Mouse (Mus musculus) heart, embryonic 16.5 days (tissue): ENCODE measurements around the gene Pgpep1l. TPM values are rescaled to one million over a fixed set of nuclear protein-coding genes. Genes with fewer than 3 reads are reported as not detected.

Source experiments
- ATAC-seq: fragments of 200-750 bp; cut with Nextera tagmentation; replicated peaks from 2 replicates; pipeline ENCODE4 v1.8.0; 2017; ENCODE audit warnings: moderate number of reproducible peaks; ENCODE audit not compliant: insufficient read depth, low FRiP score; ENCODE audit errors: extremely low read depth
- H3K27ac ChIP-seq: fragments of 300-500 bp; sonication (generic); 2 replicates; pipeline ENCODE4 v1.5.1; 2014; ENCODE audit warnings: mild to moderate bottlenecking, low read length, control low read depth, moderate library complexity
- H3K27me3 ChIP-seq: fragments of 300-500 bp; sonication (generic); 2 replicates; pipeline ENCODE4 v1.6.1; 2014; ENCODE audit warnings: low read length, mixed read lengths; ENCODE audit not compliant: control insufficient read depth, insufficient read depth
- H3K36me3 ChIP-seq: fragments of 300-500 bp; sonication (generic); 2 replicates; pipeline ENCODE4 v1.6.1; 2014; ENCODE audit not compliant: control insufficient read depth, insufficient read depth
- H3K4me1 ChIP-seq: fragments of 300-500 bp; sonication (generic); 2 replicates; pipeline ENCODE4 v1.6.1; 2014; ENCODE audit warnings: low read length, mixed read lengths; ENCODE audit not compliant: control insufficient read depth, insufficient read depth
- H3K4me2 ChIP-seq: fragments of 300-500 bp; sonication (generic); 2 replicates; pipeline ENCODE4 v1.6.1; 2014; ENCODE audit warnings: low read depth, mild to moderate bottlenecking, control low read depth, low read length
- H3K4me3 ChIP-seq: fragments of 300-500 bp; sonication (generic); 2 replicates; pipeline ENCODE4 v1.5.1; 2014; ENCODE audit warnings: mild to moderate bottlenecking, control low read depth, low read length
- H3K9ac ChIP-seq: fragments of 300-500 bp; sonication (generic); 2 replicates; pipeline ENCODE4 v1.6.1; 2014; ENCODE audit warnings: low read length, control low read depth
- H3K9me3 ChIP-seq: fragments of 300-500 bp; sonication (generic); replicated peaks from 2 replicates; pipeline ENCODE4 v1.6.1; 2016; ENCODE audit warnings: low read length; ENCODE audit not compliant: control insufficient read depth
- WGBS: fragments of 180-500 bp; shearing (Covaris S2); extraction: QIAGEN DNeasy Blood & Tissue Kit; methylation state at CpG from one replicate; pipeline ENCODE4 v1.1.7; 2014; 5-methylcytosine and 5-hydroxymethylcytosine counted together
- polyA plus RNA-seq: library from polyadenylated mRNA; unstranded; fragments of >200 nt; fragmentation: Nextera tagmentation; extraction: Ambion mirVana; gene quantifications from 2 replicates; pipeline ENCODE4 v1.2.1, GENCODE M21; 2015

Pgpep1l gene
- polyA plus RNA-seq, 1 experiment from 2014 or later: 0.71 TPM

DNA sequence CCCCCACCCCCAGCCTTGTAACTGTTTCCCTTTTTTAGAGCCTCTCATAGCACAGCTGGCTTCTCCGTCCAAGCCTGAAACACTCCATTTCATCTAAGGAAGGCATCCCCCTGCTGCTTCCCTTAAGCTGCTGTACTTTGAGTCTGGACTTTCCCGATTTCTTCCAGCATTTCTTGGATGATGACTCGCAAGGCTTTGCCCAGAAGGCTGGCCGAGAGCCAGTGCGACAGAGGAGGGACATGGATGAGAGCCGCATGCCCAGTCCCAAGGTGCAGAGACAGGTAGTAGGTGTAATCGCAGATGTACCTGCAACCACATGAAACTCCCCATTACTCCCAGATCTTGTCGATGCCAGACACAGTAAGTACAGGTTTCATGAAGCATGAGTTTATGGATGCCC lies 27.2 kb downstream of the Pgpep1l start:
- WGBS: 79% methylated on average over 8 of the region's 8 CpGs
- Histone ChIP-seq H3K4me1 (peaks cover 15% of the 10 kb centered on the region), H3K9me3 (no peaks in the 10 kb centered on the region), H3K27ac (no peak overlapping the region), H3K4me2 (no peak overlapping the region), H3K27me3 (no peaks in the 10 kb centered on the region), H3K36me3 (no peaks in the 10 kb centered on the region), H3K9ac (no peak overlapping the region), H3K4me3 (no peak overlapping the region)
- no peak for ATAC-seq

DNA sequence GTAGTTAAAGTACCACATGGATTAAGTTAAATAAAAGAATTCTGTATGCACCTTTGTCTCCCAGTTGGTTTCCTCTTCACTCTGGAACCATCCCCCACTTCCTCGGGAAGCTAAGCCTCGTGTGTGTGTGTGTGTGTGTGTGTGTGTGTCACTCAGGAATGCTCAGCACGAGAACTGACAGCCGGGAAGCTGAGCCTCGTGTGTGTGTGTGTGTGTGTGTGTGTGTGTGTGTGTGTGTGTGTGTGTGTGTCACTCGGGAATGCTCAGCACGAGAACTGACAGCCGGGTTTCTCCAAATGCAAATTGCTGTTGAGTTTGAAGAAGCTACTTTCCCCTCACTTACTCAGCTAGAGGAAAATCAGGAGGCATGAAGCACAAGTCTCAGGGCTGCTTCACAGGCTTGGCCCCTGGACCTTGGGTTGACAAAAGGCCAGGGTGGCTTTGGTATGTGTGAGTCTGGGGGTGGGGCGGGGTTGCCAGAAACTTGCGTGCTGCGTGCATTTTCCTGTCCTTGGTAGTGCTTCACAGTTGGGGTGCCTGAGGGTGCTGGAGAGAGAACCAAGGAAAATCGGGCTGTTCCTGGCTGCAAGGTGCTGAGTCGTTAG lies 30.3 kb downstream of the Pgpep1l start:
- Histone ChIP-seq H3K4me1 (peaks cover 20% of the 10 kb centered on the region), H3K4me2 (peak overlapping the region; percentile 43), H3K27me3 (no peaks in the 10 kb centered on the region), H3K9ac (no peak overlapping the region), H3K4me3 (no peak overlapping the region), H3K9me3 (no peaks in the 10 kb centered on the region), H3K27ac (peak overlapping the region; percentile 57; the same call in 1 of the 2 replicates), H3K36me3 (peaks cover 6% of the 10 kb centered on the region; the same call in 1 of the 2 replicates)
- 22% methylated on average over 12 of the region's 13 CpGs for WGBS
- peak; percentile 63; the same call in 1 of the 2 replicates for ATAC-seq

DNA sequence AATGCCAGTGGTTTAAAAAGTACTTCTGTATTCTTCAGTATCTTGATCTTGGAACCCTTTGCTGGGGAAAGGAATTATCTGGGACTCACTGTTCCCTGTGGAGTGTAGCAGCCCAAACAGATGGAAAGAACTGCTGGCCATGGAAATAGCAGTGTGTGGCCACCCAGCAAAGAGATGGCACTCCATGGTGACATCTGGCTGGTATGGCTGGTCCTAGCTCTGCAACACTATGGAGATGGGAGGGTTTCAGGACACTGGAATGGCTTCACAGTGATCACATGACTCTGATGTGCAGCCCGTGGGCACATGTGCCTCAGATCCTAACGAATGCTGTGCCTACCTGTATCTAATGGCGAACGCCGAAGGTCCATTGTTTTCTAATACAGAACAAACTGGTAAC lies 31.5 kb downstream of the Pgpep1l start:
- H3K4me1 ChIP-seq: peaks cover 23% of the 10 kb centered on the region
- no peak for ATAC-seq
- H3K4me2 ChIP-seq: no peak overlapping the region
- 88% methylated on average over 5 of the region's 5 CpGs for whole genome bisulfite sequencing
- peaks cover 9% of the 10 kb centered on the region for H3K36me3 ChIP-seq
- H3K27ac ChIP-seq: no peak overlapping the region
- no peaks in the 10 kb centered on the region for H3K9me3 ChIP-seq
- H3K9ac ChIP-seq: no peak overlapping the region
- no peaks in the 10 kb centered on the region for H3K27me3 ChIP-seq
- H3K4me3 ChIP-seq: no peak overlapping the region

DNA sequence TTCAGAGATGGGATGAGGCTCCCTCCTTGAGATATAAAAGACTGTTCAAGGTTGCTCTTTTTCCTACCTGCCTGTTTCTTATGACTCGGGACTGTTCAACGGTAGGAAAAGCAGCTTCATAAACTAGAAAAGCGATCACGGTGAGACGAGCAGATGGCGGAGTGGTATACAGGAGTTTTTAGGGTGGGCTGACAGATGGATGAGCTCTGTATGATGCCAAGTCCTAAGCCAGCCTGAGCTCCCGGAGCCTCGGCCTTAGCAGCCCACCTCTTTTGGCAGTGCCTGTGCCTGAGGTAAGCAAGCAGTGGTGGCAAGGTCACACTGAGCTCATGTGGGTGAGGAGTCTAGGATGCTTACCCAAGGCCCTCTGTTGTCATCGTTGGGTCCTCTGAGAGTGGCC lies 33.2 kb downstream of the Pgpep1l start:
- WGBS: 85% methylated on average over 9 of the region's 9 CpGs
- Histone ChIP-seq H3K27me3 (no peaks in the 10 kb centered on the region), H3K9me3 (no peaks in the 10 kb centered on the region), H3K9ac (no peak overlapping the region), H3K4me3 (no peak overlapping the region), H3K4me1 (peaks cover 24% of the 10 kb centered on the region), H3K36me3 (peaks cover 11% of the 10 kb centered on the region), H3K4me2 (no peak overlapping the region), H3K27ac (no peak overlapping the region)
- ATAC-seq: no peak

DNA sequence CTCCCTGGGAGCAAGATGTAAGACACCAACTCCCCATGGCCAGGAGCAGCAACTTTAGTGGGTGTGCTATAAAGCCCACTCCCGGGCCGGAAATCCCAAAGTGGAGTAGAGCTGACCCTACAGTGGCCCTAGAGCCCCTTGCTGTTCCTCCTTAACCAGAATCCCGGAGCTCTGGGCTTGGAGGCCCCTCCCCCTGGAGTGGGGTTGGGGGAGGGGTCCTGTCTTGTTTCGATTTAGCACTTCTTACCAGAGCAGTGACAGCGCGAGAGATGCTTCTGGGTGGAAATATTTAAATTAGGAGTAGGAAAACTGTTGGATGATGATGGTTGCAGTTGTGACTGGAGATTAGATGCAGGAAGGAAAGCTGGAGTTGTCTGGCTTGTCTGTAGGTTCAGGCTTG lies 35.5 kb downstream of the Pgpep1l start:
- Histone ChIP-seq H3K9ac (no peak overlapping the region), H3K9me3 (no peaks in the 10 kb centered on the region), H3K36me3 (peaks cover 14% of the 10 kb centered on the region), H3K4me2 (no peak overlapping the region), H3K27ac (no peak overlapping the region), H3K4me3 (no peak overlapping the region), H3K4me1 (peaks cover 23% of the 10 kb centered on the region), H3K27me3 (no peaks in the 10 kb centered on the region)
- WGBS: 44% methylated on average over 6 of the region's 6 CpGs
- no peak for ATAC-seq

DNA sequence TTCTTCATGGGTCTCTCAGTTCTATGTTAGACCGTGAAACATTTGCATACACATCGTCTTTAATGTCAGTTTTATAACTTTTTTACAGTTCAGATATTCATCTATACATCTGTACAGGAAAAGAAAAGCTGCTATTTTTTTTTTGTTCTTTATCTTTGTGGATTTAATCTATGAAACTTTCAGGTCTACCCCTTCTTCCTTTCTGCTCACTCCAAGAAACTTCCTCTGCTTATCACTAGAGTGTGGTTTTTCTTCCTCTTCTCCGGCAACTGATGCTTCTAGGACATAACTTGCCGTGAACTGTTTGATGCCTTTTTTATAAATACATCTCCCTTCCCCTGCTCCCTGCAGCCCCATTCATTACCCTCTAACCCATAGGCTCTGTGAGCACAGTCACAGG lies 36.4 kb downstream of the Pgpep1l start:
- H3K9me3 ChIP-seq: no peaks in the 10 kb centered on the region
- H3K9ac ChIP-seq: no peak overlapping the region
- WGBS: 70% methylated on average over 4 of the region's 4 CpGs
- ATAC-seq: no peak
- H3K27ac ChIP-seq: no peak overlapping the region; the same call in 1 of the 2 replicates
- H3K27me3 ChIP-seq: no peaks in the 10 kb centered on the region
- peaks cover 14% of the 10 kb centered on the region for H3K36me3 ChIP-seq
- no peak overlapping the region for H3K4me2 ChIP-seq
- peaks cover 17% of the 10 kb centered on the region for H3K4me1 ChIP-seq
- H3K4me3 ChIP-seq: no peak overlapping the region

DNA sequence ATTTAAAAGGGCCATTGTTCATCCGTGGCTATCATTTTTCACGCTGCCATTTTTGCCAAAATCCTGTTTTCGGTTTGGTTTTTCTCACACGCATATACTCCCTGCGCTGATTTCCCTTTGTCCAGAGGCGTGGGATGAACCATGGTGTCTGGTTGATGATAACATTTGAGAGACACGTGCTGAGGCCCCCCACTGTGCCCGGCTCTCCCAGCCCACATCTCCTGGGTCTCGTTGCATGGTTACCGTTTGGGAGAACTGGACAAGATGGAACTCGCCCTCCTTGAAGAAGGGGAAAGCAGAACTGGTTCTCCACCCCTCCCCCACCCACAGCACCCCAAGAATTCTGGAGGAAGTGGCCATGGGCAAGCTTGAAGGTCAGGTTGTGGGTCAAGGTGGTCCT lies 37.0 kb downstream of the Pgpep1l start:
- WGBS: 83% methylated on average over 11 of the region's 11 CpGs
- H3K27me3 ChIP-seq: no peaks in the 10 kb centered on the region
- peaks cover 15% of the 10 kb centered on the region for H3K4me1 ChIP-seq
- no peak overlapping the region for H3K9ac ChIP-seq
- no peak overlapping the region for H3K4me3 ChIP-seq
- H3K4me2 ChIP-seq: no peak overlapping the region
- H3K36me3 ChIP-seq: peaks cover 14% of the 10 kb centered on the region
- H3K27ac ChIP-seq: peak overlapping the region; percentile 22; the same call in 1 of the 2 replicates
- ATAC-seq: no peak
- no peaks in the 10 kb centered on the region for H3K9me3 ChIP-seq

DNA sequence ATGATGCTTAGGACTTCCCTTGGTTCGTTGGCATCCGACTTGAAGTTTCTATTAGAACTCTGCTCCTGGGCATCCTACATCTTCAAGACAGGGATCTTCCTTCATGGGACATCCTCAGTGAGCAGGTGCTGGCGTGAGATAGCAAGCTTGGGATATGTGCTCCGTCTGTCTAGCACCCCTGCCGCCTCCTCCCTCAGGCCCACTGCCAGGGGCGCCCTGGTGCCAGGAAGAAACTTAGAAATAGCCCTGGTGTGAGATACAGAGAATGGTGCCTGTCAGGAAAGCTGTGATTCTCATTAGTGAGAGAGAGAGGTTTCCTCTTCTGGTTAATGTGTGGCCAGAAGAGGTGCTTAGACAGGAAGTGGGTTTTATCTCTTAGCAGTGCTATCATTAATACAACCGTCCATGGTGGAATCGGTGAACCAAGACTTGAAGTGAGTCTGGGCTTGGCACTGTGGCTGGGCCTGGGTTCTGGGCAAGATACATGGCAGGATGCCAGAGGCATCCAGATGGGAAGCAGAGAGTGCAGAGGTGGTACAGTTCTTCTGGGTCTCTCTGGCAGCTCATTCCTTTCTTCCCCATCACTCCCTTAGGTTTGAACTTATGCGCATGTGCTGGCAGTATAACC lies 38.5 kb downstream of the Pgpep1l start:
- Histone ChIP-seq H3K4me3 (no peak overlapping the region), H3K27me3 (no peaks in the 10 kb centered on the region), H3K9ac (no peak overlapping the region), H3K4me1 (peaks cover 10% of the 10 kb centered on the region), H3K27ac (0 out of 2 replicates have a peak overlapping the region, but pooled peaks have one; percentile 23), H3K36me3 (peaks cover 8% of the 10 kb centered on the region), H3K4me2 (no peak overlapping the region), H3K9me3 (no peaks in the 10 kb centered on the region)
- 69% methylated on average over 9 of the region's 9 CpGs for WGBS
- ATAC-seq: no peak

DNA sequence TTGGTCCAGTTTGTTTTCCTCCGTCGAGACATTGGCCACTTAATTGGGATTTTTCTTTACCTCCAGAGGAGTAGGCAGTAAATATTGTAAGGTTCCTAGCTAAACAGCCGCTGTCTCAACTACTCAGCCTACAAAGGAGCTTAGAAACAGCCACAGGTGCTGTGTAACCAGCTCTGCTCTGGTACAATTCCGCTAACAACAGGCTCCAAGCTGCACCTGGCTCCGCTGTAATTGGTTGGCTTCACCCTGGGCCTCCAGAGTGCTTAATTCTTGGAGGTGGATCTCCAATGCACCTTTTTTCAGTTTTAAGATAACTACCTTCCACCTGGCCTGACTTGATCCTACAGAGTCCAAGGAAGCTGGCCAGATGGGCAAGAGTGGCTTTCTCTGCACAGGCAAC lies 40.0 kb downstream of the Pgpep1l start:
- WGBS: 85% methylated on average over 5 of the region's 5 CpGs
- Histone ChIP-seq H3K4me2 (no peak overlapping the region), H3K27me3 (no peaks in the 10 kb centered on the region), H3K9me3 (no peaks in the 10 kb centered on the region), H3K27ac (peak overlapping the region; percentile 51), H3K36me3 (peaks cover 13% of the 10 kb centered on the region), H3K4me3 (no peak overlapping the region), H3K4me1 (peaks cover 10% of the 10 kb centered on the region), H3K9ac (no peak overlapping the region)
- ATAC-seq: no peak
